Mouse (Mus musculus) myocyte (in vitro differentiated cells): ENCODE measurements around the gene Ppox.

Source experiments
- CEBPB ChIP-seq: IDR thresholded peaks from 2 replicates; pipeline ENCODE4 v1.6.1; 2011; ENCODE audit warnings: mild to moderate bottlenecking, moderate library complexity; ENCODE audit not compliant: poor library complexity, insufficient read depth, severe bottlenecking
- MYOD1 ChIP-seq, 3 experiments: IDR thresholded peaks; one replicate each; pipeline ENCODE4 v1.6.1; 2011; ENCODE audit warnings: control low read depth in 2 of 3, low read depth in 2 of 3, mild to moderate bottlenecking in 2 of 3, moderate library complexity in 1 of 3; ENCODE audit not compliant: insufficient read length in 2 of 3, control insufficient read depth in 1 of 3
- POLR2A ChIP-seq: IDR thresholded peaks from one replicate; pipeline ENCODE4 v1.6.1; 2011; ENCODE audit warnings: low read depth, mild to moderate bottlenecking, control low read depth, moderate library complexity; ENCODE audit not compliant: insufficient read length
- POLR2AphosphoS2 ChIP-seq: IDR thresholded peaks from one replicate; pipeline ENCODE4 v1.6.1; 2011; ENCODE audit warnings: low read depth, control low read depth; ENCODE audit not compliant: insufficient read length
- REST ChIP-seq: IDR thresholded peaks from one replicate; pipeline ENCODE4 v1.6.1; 2011; ENCODE audit warnings: mild to moderate bottlenecking, control low read depth, moderate library complexity; ENCODE audit not compliant: insufficient read depth, insufficient read length
- SRF ChIP-seq: IDR thresholded peaks from one replicate; pipeline ENCODE4 v1.6.1; 2011; ENCODE audit warnings: low read depth; ENCODE audit not compliant: control insufficient read depth, insufficient read length
- TCF12 ChIP-seq: IDR thresholded peaks from one replicate; pipeline ENCODE4 v1.6.1; 2011; ENCODE audit warnings: mild to moderate bottlenecking, control low read depth; ENCODE audit not compliant: poor library complexity, insufficient read depth, severe bottlenecking
- USF1 ChIP-seq: IDR thresholded peaks from one replicate; pipeline ENCODE4 v1.6.1; 2011; ENCODE audit warnings: low read depth, mild to moderate bottlenecking, control low read depth, moderate library complexity

DNA sequence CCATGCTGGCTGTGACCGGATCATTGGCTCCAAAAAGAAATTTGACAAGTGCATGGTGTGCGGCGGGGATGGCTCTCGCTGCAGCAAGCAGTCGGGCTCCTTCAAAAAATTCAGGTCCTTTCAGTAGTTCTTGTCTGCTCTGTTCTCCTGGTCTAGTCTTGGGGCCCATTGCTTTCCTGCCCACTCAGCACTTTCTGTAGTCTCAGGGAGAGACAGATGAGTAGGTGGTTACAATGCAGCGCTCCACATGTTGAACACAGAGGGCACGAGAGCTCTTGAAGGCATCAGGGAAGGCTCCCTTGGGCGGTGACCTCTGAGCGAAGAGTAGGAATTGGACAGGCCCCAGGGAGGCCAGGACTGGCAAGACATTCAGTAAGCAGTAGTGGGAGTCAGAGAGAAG, 23.2 kb downstream of the Ppox start:
- no peak for TF ChIP-seq CEBPB
- TF ChIP-seq SRF = no peak
- no peak for TF ChIP-seq POLR2A
- TF ChIP-seq USF1 = no peak
- no peak for TF ChIP-seq REST
- TF ChIP-seq TCF12 = no peak
- TF ChIP-seq POLR2AphosphoS2 = no peak
- TF ChIP-seq MYOD1 (IDR thresholded peaks at IDR 0.05; ENCODE audit: control insufficient read depth in 1 of 3, insufficient read length in 2 of 3, low read depth in 2 of 3) = no peak
